Mouse (Mus musculus) right cerebral cortex, postnatal 14 days (tissue): ENCODE data around the gene Celsr3.

Experiments
- DNase-seq: peaks from one replicate; pipeline ENCODE4 v3.0.0; 2022

The Celsr3 gene

GRCm38 (mm10) chr9:108858792-108859527 is 32.8 kb downstream of the Celsr3 start:
- no peak for DNase-seq
